Mouse (Mus musculus): ENCODE data around the gene Nedd9.

DNA sequence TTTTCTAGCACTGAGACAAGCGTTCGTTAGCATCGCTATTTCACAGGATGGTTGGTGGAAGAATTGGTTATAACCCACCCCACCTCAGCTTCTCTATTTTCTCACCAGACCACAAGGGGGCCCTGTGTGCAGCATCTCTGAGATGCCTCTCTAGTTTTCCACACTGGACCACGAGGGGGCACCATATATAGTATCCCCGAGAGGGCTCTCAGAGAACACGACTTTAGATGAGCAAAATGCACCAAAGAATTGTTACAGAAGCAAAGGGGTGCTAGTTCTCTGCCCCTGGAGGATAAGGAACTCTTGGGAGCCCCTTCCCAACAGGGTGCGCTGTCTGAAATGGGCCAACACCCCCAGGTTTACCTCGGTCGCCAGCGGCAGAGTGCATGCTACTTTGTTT is 184.4 kb downstream of the Nedd9 start:
- TF ChIP-seq GATA1 (IDR thresholded peaks at IDR 0.05; ENCODE audit: borderline replicate concordance, low read length) (no peak), FLI1 (IDR thresholded peaks at IDR 0.05; ENCODE audit: low read length) (no peak)

All from megakaryocyte, embryonic 14.5 days (primary cell).